Mouse (Mus musculus): Measurements from ENCODE around the gene Thrb.

Thrb gene

GRCm38 (mm10) chr14:17784207-17784806 lies 124.2 kb downstream of the Thrb start:
- no peak for DNase-seq (ENCODE audit: low spot score in 2 of 2)

GRCm38 (mm10) chr14:17785370-17785769 lies 125.3 kb downstream of the Thrb start:
- DNase-seq (ENCODE audit: low spot score in 2 of 2) = no peak

- DNase-seq (ENCODE audit: low spot score in 2 of 2) = no peak
Measured at GRCm38 (mm10) chr14:17786249-17786648, 126.2 kb downstream of the Thrb start.

- no peak for DNase-seq (ENCODE audit: low spot score in 2 of 2)
Measured at GRCm38 (mm10) chr14:17803934-17804602, 144.0 kb downstream of the Thrb start.

GRCm38 (mm10) chr14:17811051-17811450 lies 151.0 kb downstream of the Thrb start:
- no peak for DNase-seq (ENCODE audit: low spot score in 2 of 2)

GRCm38 (mm10) chr14:17812414-17812813 lies 152.4 kb downstream of the Thrb start:
- no peak for DNase-seq (ENCODE audit: low spot score in 2 of 2)

- DNase-seq (ENCODE audit: low spot score in 2 of 2) = no peak
Measured at GRCm38 (mm10) chr14:17815103-17815502, 155.0 kb downstream of the Thrb start.

- peak; percentile 70 for DNase-seq (ENCODE audit: low spot score in 2 of 2)
Measured at GRCm38 (mm10) chr14:17818086-17818485, 158.0 kb downstream of the Thrb start.

GRCm38 (mm10) chr14:17822754-17823153 lies 162.7 kb downstream of the Thrb start:
- DNase-seq (ENCODE audit: low spot score in 2 of 2) = no peak

- no peak for DNase-seq (ENCODE audit: low spot score in 2 of 2)
Measured at GRCm38 (mm10) chr14:17827401-17827800, 167.3 kb downstream of the Thrb start.

- no peak for DNase-seq (ENCODE audit: low spot score in 2 of 2)
Measured at GRCm38 (mm10) chr14:17835738-17836137, 175.7 kb downstream of the Thrb start.

GRCm38 (mm10) chr14:17836766-17837165 lies 176.7 kb downstream of the Thrb start:
- DNase-seq (ENCODE audit: low spot score in 2 of 2) = no peak

GRCm38 (mm10) chr14:17845003-17845697 lies 185.1 kb downstream of the Thrb start:
- no peak for DNase-seq (ENCODE audit: low spot score in 2 of 2)

GRCm38 (mm10) chr14:17845871-17846270 lies 185.8 kb downstream of the Thrb start:
- DNase-seq (ENCODE audit: low spot score in 2 of 2) = no peak

- DNase-seq (ENCODE audit: low spot score in 2 of 2) = no peak
Measured at GRCm38 (mm10) chr14:17846700-17847099, 186.6 kb downstream of the Thrb start.

GRCm38 (mm10) chr14:17847211-17847610 lies 187.2 kb downstream of the Thrb start:
- DNase-seq (ENCODE audit: low spot score in 2 of 2) = no peak

GRCm38 (mm10) chr14:17850355-17850754 lies 190.3 kb downstream of the Thrb start:
- no peak for DNase-seq (ENCODE audit: low spot score in 2 of 2)

- no peak for DNase-seq (ENCODE audit: low spot score in 2 of 2)
Measured at GRCm38 (mm10) chr14:17852236-17852635, 192.2 kb downstream of the Thrb start.

GRCm38 (mm10) chr14:17859790-17860385 lies 199.8 kb downstream of the Thrb start:
- DNase-seq (ENCODE audit: low spot score in 2 of 2) = no peak

- DNase-seq (ENCODE audit: low spot score in 2 of 2) = no peak
Measured at GRCm38 (mm10) chr14:17862651-17863050, 202.6 kb downstream of the Thrb start.

- peak; percentile 40 to 56 for DNase-seq (ENCODE audit: low spot score in 2 of 2)
Measured at GRCm38 (mm10) chr14:17863701-17864320, 203.8 kb downstream of the Thrb start.

- DNase-seq (ENCODE audit: low spot score in 2 of 2) = no peak
Measured at GRCm38 (mm10) chr14:17868326-17868725, 208.3 kb downstream of the Thrb start.
